9 mouse cellular contexts compared by ENCODE assay signal in the genomic region with DNA sequence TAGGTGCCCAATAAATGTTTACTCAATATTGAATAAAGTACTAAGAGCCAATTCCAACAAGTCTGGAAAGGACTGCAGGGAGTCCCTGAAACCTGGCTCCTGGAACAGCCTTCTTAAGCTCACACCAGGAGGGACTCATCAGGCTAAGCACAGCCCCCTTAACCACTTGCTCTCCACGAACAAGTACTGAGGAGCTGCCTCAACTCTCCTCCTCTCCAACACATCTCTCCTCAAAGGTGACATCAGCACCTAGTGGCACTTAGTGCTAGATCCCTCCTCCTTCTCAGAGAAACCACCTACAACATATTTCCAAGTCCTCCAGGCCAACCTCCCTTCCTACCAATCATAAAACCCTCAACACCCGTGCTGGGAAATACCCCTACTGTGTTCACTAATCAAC. TPM values are rescaled to one million over a fixed set of nuclear protein-coding genes. Genes with fewer than 3 reads are reported as not detected.
DNase-seq lines count a peak whose midpoint lies in the region; ATAC-seq and TF ChIP-seq lines count a peak whose summit lies in the region.
"Had no signal": no experiment of that assay in that cellular context is flagged by ENCODE, and none has a peak within 500 bp of the region (broad histone marks: within the 10 kb centered on the region; RNA-seq: fewer than 3 reads in every experiment).

No protein-coding gene starts in this region.

- H3K4me1 ChIP-seq in hindbrain, embryonic 12.5 days = peaks cover 14% of the 10 kb centered on the region; the same call in 1 of the 2 replicates
- H3K4me1 ChIP-seq in midbrain, postnatal 0 days (ENCODE audit: insufficient read depth, low read length) = no peaks in the 10 kb centered on the region

- no peak overlapping the region for H3K27ac ChIP-seq in hindbrain, embryonic 12.5 days
- peak overlapping the region; percentile 84 for H3K27ac ChIP-seq in midbrain, postnatal 0 days (ENCODE audit: low read depth, low read length)

- peak overlapping the region; percentile 62; the same call in 1 of the 2 replicates for H3K9ac ChIP-seq in hindbrain, embryonic 12.5 days
- peak overlapping the region; percentile 87 for H3K9ac ChIP-seq in midbrain, postnatal 0 days (replicated peaks; ENCODE audit: low read length, poor library complexity, severe bottlenecking)

- H3K36me3 ChIP-seq in hindbrain, embryonic 12.5 days = peaks cover 23% of the 10 kb centered on the region
- peaks cover 17% of the 10 kb centered on the region for H3K36me3 ChIP-seq in midbrain, postnatal 0 days (ENCODE audit: insufficient read depth, low read length)

- peak overlapping the region; percentile 41 for H3K4me3 ChIP-seq in hindbrain, embryonic 12.5 days
- H3K4me3 ChIP-seq in midbrain, postnatal 0 days (ENCODE audit: low read depth, low read length) = peak overlapping the region; percentile 66

- ATAC-seq in hindbrain, embryonic 12.5 days (ENCODE audit: low FRiP score) = peak; percentile 4; the same call in 1 of the 2 replicates
- peak; percentile 45 for ATAC-seq in midbrain, postnatal 0 days (ENCODE audit: low FRiP score)

- peak; percentile 4 for DNase-seq in kidney, postnatal 10 days
- DNase-seq in kidney, postnatal 36 days = no peak
- peak; percentile 56 for DNase-seq in cerebellum, adult 8-10 months
- peak; percentile 65 for DNase-seq in midbrain, postnatal 0 days (ENCODE audit: low spot score)
- no peak for DNase-seq in gastrocnemius, postnatal 10 days
- no peak for DNase-seq in urinary bladder, adult 2 months (ENCODE audit: low spot score)
- no peak for DNase-seq in ovary, postnatal 14 days (ENCODE audit: low spot score)

- 7% methylated on average over 2 of the region's 2 CpGs for WGBS in hindbrain, embryonic 12.5 days
- WGBS in midbrain, postnatal 0 days = 0% methylated on average over 2 of the region's 2 CpGs

- peak overlapping the region; percentile 83 for H3K4me2 ChIP-seq in hindbrain, embryonic 12.5 days (replicated peaks)
- peak overlapping the region; percentile 78 for H3K4me2 ChIP-seq in midbrain, postnatal 0 days (ENCODE audit: low read depth, low read length, poor library complexity, severe bottlenecking)

- TF ChIP-seq CTCF in midbrain, postnatal 0 days (IDR thresholded peaks at IDR 0.05) = peak; percentile 21; the same call in 1 of the 2 replicates

- peaks cover 4% of the 10 kb centered on the region; the same call in 1 of the 2 replicates for H3K27me3 ChIP-seq in hindbrain, embryonic 12.5 days
- no peaks in the 10 kb centered on the region for H3K27me3 ChIP-seq in midbrain, postnatal 0 days (ENCODE audit: insufficient read depth, low read length)

- H3K9me3 ChIP-seq in hindbrain, embryonic 12.5 days (replicated peaks) = no peaks in the 10 kb centered on the region
- no peaks in the 10 kb centered on the region for H3K9me3 ChIP-seq in midbrain, postnatal 0 days (ENCODE audit: low read length)

RNA-seq across cellular contexts. Expression of gene Ppfia4, which starts 10.8 kb away (rescaled TPM):
- polyA plus RNA-seq in hindbrain, embryonic 12.5 days (2016; fragmentation: Nextera tagmentation; extraction: Ambion mirVana) = 6.3 and 7.8 TPM in 2 replicates
- 42.0 and 43.3 TPM in 2 replicates for total RNA-seq in midbrain, postnatal 0 days (2014; rRNA removed)
- polyA plus RNA-seq in midbrain, postnatal 0 days (2015; fragmentation: Nextera tagmentation; extraction: Ambion mirVana) = 28.7 and 29.1 TPM in 2 replicates
- total RNA-seq in gastrocnemius, postnatal 10 days (2021) = 10 to 100 TPM; 11.2 to 13.7 TPM
- polyA plus RNA-seq in urinary bladder, adult 2 months (2012; rRNA removed) = 8.4 and 8.6 TPM in 2 replicates

RNA-seq across cellular contexts. Expression of gene Tmem183a, which starts 18.2 kb away (rescaled TPM):
- polyA plus RNA-seq in hindbrain, embryonic 12.5 days (2016; fragmentation: Nextera tagmentation; extraction: Ambion mirVana) = 109 and 123 TPM in 2 replicates
- 245 and 286 TPM in 2 replicates for total RNA-seq in midbrain, postnatal 0 days (2014; rRNA removed)
- polyA plus RNA-seq in midbrain, postnatal 0 days (2015; fragmentation: Nextera tagmentation; extraction: Ambion mirVana) = 120 and 125 TPM in 2 replicates
- total RNA-seq in gastrocnemius, postnatal 10 days (2021) = 10 to 100 TPM; 17.2 to 18.5 TPM
- polyA plus RNA-seq in urinary bladder, adult 2 months (2012; rRNA removed) = 55.4 and 57.5 TPM in 2 replicates

RNA-seq across cellular contexts. Expression of gene 4933406M09Rik, which starts 42.2 kb away (rescaled TPM):
- polyA plus RNA-seq in hindbrain, embryonic 12.5 days (2016; fragmentation: Nextera tagmentation; extraction: Ambion mirVana) = not detected in 2 replicates
- not detected in 2 replicates for total RNA-seq in midbrain, postnatal 0 days (2014; rRNA removed)
- polyA plus RNA-seq in midbrain, postnatal 0 days (2015; fragmentation: Nextera tagmentation; extraction: Ambion mirVana) = not detected in 2 replicates
- not detected for total RNA-seq in gastrocnemius, postnatal 10 days (2021)
- polyA plus RNA-seq in urinary bladder, adult 2 months (2012; rRNA removed) = not detected in 2 replicates
- polyA plus RNA-seq: gonadal fat pad, adult 2 months had no signal

RNA-seq across cellular contexts. Expression of gene Myog, which starts 53.8 kb away (rescaled TPM):
- 7.8 and 36.7 TPM in 2 replicates for polyA plus RNA-seq in hindbrain, embryonic 12.5 days (2016; fragmentation: Nextera tagmentation; extraction: Ambion mirVana)
- 0.11 and 0.19 TPM in 2 replicates for total RNA-seq in midbrain, postnatal 0 days (2014; rRNA removed)
- polyA plus RNA-seq in midbrain, postnatal 0 days (2015; fragmentation: Nextera tagmentation; extraction: Ambion mirVana) = not detected in 2 replicates
- 100 to 1,000 TPM; 135 to 142 TPM for total RNA-seq in gastrocnemius, postnatal 10 days (2021)
- polyA plus RNA-seq in urinary bladder, adult 2 months (2012; rRNA removed) = not detected in 2 replicates
- polyA plus RNA-seq: gonadal fat pad, adult 2 months had no signal

Comparison
In these comparisons a context has a peak if more than half of its experiments do, and no peak if none do; other contexts are left out.
1. DNase-seq: peak in kidney, postnatal 10 days (single experiment), cerebellum, adult 8-10 months (single experiment) and midbrain, postnatal 0 days (single experiment); none in kidney, postnatal 36 days (0 of 2), gastrocnemius, postnatal 10 days (single experiment), urinary bladder, adult 2 months (single experiment) and ovary, postnatal 14 days (single experiment).